Mouse (Mus musculus): ENCODE measurements around the gene Plagl2. TPM values are rescaled to one million over a fixed set of nuclear protein-coding genes. Genes with fewer than 3 reads are reported as not detected.

Plagl2 gene
- polyA plus RNA-seq, 1 experiment, result 4.3 TPM

DNA sequence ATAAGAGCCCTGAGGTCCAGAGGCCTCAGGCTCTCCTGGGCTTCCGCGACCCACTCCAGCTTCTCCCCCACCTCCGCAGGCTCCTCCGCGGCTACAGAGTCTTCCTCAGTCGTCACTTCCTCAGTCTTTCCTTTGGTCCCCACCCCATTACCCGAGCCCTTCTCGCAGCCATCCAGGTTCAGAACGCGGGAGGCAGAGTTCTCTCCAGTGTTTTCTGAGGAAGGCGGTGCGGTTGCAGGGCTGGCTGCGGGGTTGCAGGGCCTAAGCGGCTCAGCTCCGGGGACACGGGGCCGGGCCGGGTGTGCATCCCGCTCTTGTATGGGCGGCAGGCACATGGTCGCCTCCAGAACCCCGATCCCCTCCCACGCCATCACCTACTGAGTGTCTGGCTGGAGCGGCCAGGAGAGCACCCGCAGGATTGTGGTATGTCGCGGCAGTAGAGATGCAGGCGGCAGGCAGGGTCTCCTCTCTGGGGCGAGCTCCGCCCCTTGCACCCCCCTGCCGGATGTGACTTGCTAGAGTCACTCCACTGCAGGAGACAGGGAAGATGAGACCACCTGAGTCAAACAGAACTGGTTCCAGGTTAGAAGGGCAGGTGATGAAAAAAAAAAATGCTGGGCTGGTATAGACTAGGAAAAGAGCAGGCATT is 16.2 kb downstream of the Plagl2 start, which contains the start of gene Tspyl3:
Gene Tspyl3, minus strand, starts transcription at position 496 of the 649 bp plus-strand sequence.
- TF ChIP-seq CTCF (conservative IDR thresholded peaks at IDR 0.05; ENCODE audit: insufficient read depth, insufficient read length, low read depth, low read length), result no peak
- TF ChIP-seq POLR2A (IDR thresholded peaks at IDR 0.05; ENCODE audit: low read depth, low read length), result no peak
- Histone ChIP-seq H3K27me3 (replicated peaks; ENCODE audit: control insufficient read depth, insufficient read depth, low read length) (no peaks in the 10 kb centered on the region), H3K4me1 (ENCODE audit: control insufficient read depth, insufficient read depth, low read length) (no peaks in the 10 kb centered on the region), H3K36me3 (ENCODE audit: control insufficient read depth, insufficient read depth, low read length) (no peaks in the 10 kb centered on the region), H3K27ac (ENCODE audit: insufficient read depth, low read depth, low read length) (no peak within 1 kb of the TSS), H3K4me3 (ENCODE audit: insufficient read depth, low read depth, low read length) (peak within 1 kb of the TSS; percentile 72)
- 7% methylated on average over 31 of the region's 31 CpGs for WGBS
- DNase-seq, result peak; percentile 19

DNA sequence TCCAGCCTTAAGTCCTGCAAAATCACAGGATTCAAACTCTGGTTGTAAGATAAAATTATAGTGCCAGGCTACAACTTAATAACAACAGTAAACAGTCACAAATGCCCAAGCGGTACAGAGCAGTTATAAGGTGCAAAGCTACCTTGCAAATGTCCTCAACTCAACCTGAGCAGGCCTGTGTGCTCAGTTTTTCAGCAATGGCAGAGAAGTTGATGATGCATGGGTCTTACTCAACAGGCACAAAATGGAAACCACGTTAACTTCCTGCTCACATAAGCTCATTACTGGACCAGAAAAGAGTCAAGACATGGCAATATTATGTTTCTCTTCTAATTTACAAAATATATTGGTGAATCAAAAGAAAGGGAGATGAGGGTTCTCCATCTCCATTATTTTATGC is 18.7 kb downstream of the Plagl2 start:
- H3K4me3 ChIP-seq (ENCODE audit: insufficient read depth, low read depth, low read length), result no peak overlapping the region
- no peaks in the 10 kb centered on the region for H3K36me3 ChIP-seq (ENCODE audit: control insufficient read depth, insufficient read depth, low read length)
- no peaks in the 10 kb centered on the region for H3K27me3 ChIP-seq (replicated peaks; ENCODE audit: control insufficient read depth, insufficient read depth, low read length)
- DNase-seq, result no peak
- WGBS, result 91% methylated on average over 2 of the region's 2 CpGs
- no peaks in the 10 kb centered on the region for H3K4me1 ChIP-seq (ENCODE audit: control insufficient read depth, insufficient read depth, low read length)
- TF ChIP-seq CTCF (conservative IDR thresholded peaks at IDR 0.05; ENCODE audit: insufficient read depth, insufficient read length, low read depth, low read length) (no peak), POLR2A (IDR thresholded peaks at IDR 0.05; ENCODE audit: low read depth, low read length) (no peak)
- H3K27ac ChIP-seq (ENCODE audit: insufficient read depth, low read depth, low read length), result no peak overlapping the region

DNA sequence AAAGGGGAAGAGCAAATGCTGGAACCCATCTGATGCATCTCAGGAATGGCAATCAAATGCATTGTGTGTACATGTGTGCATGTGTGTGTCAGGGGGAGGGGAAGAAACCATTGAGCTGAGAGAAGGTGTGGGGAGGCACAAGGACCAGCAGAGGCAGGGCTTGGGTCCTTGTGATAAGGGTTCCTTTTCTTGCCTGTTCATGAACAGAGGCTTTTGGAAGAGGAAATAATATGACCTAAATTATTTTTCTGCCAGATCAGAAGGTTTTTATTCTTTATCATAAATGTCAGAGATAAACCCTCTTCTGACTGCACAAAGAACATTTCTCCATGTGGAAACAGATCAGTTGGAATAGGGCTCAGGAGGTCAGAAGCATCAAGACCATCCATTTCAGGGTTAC is 19.1 kb downstream of the Plagl2 start:
- Histone ChIP-seq H3K27ac (ENCODE audit: insufficient read depth, low read depth, low read length) (no peak overlapping the region), H3K4me3 (ENCODE audit: insufficient read depth, low read depth, low read length) (no peak overlapping the region), H3K27me3 (replicated peaks; ENCODE audit: control insufficient read depth, insufficient read depth, low read length) (no peaks in the 10 kb centered on the region), H3K4me1 (ENCODE audit: control insufficient read depth, insufficient read depth, low read length) (no peaks in the 10 kb centered on the region), H3K36me3 (ENCODE audit: control insufficient read depth, insufficient read depth, low read length) (no peaks in the 10 kb centered on the region)
- DNase-seq, result no peak
- TF ChIP-seq POLR2A (IDR thresholded peaks at IDR 0.05; ENCODE audit: low read depth, low read length) (no peak), CTCF (conservative IDR thresholded peaks at IDR 0.05; ENCODE audit: insufficient read depth, insufficient read length, low read depth, low read length) (no peak)

DNA sequence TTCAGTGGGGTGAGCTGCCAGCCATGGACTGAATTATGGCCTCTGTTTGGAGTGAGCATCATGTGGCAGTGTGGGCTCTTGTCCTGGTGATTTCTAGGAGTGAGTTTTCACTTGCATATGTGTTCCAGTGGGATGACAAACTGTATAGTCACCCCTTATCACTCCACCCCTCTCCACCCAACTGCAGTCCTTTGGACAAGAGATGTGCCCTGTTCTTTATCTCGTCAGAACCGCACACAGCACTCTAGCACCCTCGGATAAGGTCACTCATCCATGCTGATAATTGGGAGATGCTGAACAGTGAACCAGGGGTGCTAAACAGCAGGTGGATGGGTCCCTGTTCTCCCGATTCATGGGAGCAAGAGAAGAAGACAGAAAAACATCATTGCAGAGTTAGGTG is 19.6 kb downstream of the Plagl2 start:
- Histone ChIP-seq H3K4me1 (ENCODE audit: control insufficient read depth, insufficient read depth, low read length) (no peaks in the 10 kb centered on the region), H3K27ac (ENCODE audit: insufficient read depth, low read depth, low read length) (no peak overlapping the region), H3K4me3 (ENCODE audit: insufficient read depth, low read depth, low read length) (no peak overlapping the region), H3K27me3 (replicated peaks; ENCODE audit: control insufficient read depth, insufficient read depth, low read length) (no peaks in the 10 kb centered on the region), H3K36me3 (ENCODE audit: control insufficient read depth, insufficient read depth, low read length) (no peaks in the 10 kb centered on the region)
- TF ChIP-seq CTCF (conservative IDR thresholded peaks at IDR 0.05; ENCODE audit: insufficient read depth, insufficient read length, low read depth, low read length) (no peak), POLR2A (IDR thresholded peaks at IDR 0.05; ENCODE audit: low read depth, low read length) (no peak)
- no peak for DNase-seq
- 93% methylated on average over 4 of the region's 4 CpGs for WGBS

DNA sequence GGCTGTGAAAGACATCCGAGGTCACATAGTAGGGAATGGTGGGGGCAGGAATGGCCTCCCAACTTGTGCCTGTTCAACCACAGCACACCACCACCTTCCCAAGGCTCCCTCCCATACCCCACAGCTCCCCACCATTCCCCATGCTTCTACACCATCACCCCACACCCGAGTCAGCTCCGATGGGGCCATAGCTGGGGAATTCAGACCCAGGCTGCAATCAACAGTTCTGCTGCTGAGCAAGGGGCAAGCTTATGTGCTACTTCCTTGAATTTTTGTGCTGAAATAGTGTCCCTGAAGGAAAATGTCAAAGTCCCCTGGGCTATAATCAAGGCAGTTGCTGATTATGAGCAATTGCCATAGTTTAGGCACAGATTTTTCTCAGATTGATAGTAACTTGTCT is 22.7 kb downstream of the Plagl2 start:
- TF ChIP-seq CTCF (conservative IDR thresholded peaks at IDR 0.05; ENCODE audit: insufficient read depth, insufficient read length, low read depth, low read length) (no peak), POLR2A (IDR thresholded peaks at IDR 0.05; ENCODE audit: low read depth, low read length) (no peak)
- WGBS, result 80% methylated on average over 3 of the region's 3 CpGs
- Histone ChIP-seq H3K27ac (ENCODE audit: insufficient read depth, low read depth, low read length) (no peak overlapping the region), H3K27me3 (replicated peaks; ENCODE audit: control insufficient read depth, insufficient read depth, low read length) (no peaks in the 10 kb centered on the region), H3K4me1 (ENCODE audit: control insufficient read depth, insufficient read depth, low read length) (no peaks in the 10 kb centered on the region), H3K36me3 (ENCODE audit: control insufficient read depth, insufficient read depth, low read length) (no peaks in the 10 kb centered on the region), H3K4me3 (ENCODE audit: insufficient read depth, low read depth, low read length) (no peak overlapping the region)
- no peak for DNase-seq

DNA sequence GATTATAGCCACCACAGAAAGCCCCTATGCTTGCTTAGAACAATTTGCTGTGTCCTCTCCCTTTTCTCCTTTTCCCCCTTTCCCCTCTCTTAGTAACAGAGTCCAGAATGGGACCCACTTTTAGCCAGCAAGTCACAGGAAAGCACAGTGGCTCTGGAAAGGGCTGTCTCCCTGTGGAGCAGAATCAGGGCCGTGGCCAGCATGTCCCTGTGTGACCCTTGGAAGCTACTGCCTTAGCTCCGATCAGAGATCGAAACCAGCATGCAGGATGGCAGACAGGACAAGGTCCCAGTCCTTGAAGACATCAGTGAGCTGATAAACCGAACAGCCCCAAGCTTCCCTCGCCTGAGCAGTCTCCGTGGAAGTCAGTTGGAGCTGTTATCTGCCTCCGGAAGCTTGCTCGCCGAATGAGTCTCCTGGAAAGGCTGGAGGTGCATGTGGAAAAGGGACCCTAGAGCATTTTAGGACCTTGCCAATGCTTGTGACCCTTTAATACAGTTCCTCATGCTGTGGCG is 23.3 kb downstream of the Plagl2 start:
- TF ChIP-seq CTCF (conservative IDR thresholded peaks at IDR 0.05; ENCODE audit: insufficient read depth, insufficient read length, low read depth, low read length), result no peak
- no peak for TF ChIP-seq POLR2A (IDR thresholded peaks at IDR 0.05; ENCODE audit: low read depth, low read length)
- H3K36me3 ChIP-seq (ENCODE audit: control insufficient read depth, insufficient read depth, low read length), result no peaks in the 10 kb centered on the region
- WGBS, result 84% methylated on average over 10 of the region's 10 CpGs
- no peak overlapping the region for H3K4me3 ChIP-seq (ENCODE audit: insufficient read depth, low read depth, low read length)
- no peaks in the 10 kb centered on the region for H3K27me3 ChIP-seq (replicated peaks; ENCODE audit: control insufficient read depth, insufficient read depth, low read length)
- H3K4me1 ChIP-seq (ENCODE audit: control insufficient read depth, insufficient read depth, low read length), result no peaks in the 10 kb centered on the region
- DNase-seq, result no peak
- no peak overlapping the region for H3K27ac ChIP-seq (ENCODE audit: insufficient read depth, low read depth, low read length)

DNA sequence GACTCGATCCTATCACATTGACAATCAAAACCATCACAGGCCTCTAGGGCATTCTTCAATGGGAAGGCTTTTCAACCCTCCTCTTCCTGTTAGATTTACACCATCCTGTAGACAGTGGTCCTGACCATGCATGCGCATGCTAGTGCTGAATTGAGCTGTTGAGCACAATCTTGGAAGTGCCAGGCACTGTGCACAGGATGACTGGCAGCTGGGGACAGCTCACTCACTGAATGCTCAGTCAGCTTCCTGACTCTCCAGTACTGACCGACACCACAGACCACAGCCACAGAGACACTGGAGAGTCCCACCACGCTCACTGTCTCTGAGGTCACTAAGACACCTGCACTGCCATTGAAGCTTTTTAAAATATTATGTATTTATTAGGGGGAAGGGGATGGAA is 25.8 kb downstream of the Plagl2 start:
- no peaks in the 10 kb centered on the region for H3K27me3 ChIP-seq (replicated peaks; ENCODE audit: control insufficient read depth, insufficient read depth, low read length)

More for the DNA sequence above, 25.8 kb downstream of the Plagl2 start:
- no peak overlapping the region for H3K4me3 ChIP-seq (ENCODE audit: insufficient read depth, low read depth, low read length)
- no peaks in the 10 kb centered on the region for H3K36me3 ChIP-seq (ENCODE audit: control insufficient read depth, insufficient read depth, low read length)
- 87% methylated on average over 4 of the region's 4 CpGs for WGBS
- H3K27ac ChIP-seq (ENCODE audit: insufficient read depth, low read depth, low read length), result no peak overlapping the region
- no peak for DNase-seq
- H3K4me1 ChIP-seq (ENCODE audit: control insufficient read depth, insufficient read depth, low read length), result no peaks in the 10 kb centered on the region
- TF ChIP-seq POLR2A (IDR thresholded peaks at IDR 0.05; ENCODE audit: low read depth, low read length) (no peak), CTCF (conservative IDR thresholded peaks at IDR 0.05; ENCODE audit: insufficient read depth, insufficient read length, low read depth, low read length) (no peak)
